Mouse (Mus musculus) lung, adult 2 months (tissue): ENCODE results near the gene Gm29666. TPM values are rescaled to one million over a fixed set of nuclear protein-coding genes. Genes with fewer than 3 reads are reported as not detected.
A peak's percentile ranks its signal among the peaks of the same experiment; 100 is the strongest.

Experiments
- DNase-seq: peaks from one replicate; pipeline ENCODE4 v3.0.0; 2022
- H3K4me1 ChIP-seq: fragments of 200-500 bp; 2 replicates; pipeline ENCODE4 v1.6.1; 2011; ENCODE audit warnings: low read length; ENCODE audit not compliant: control insufficient read depth, insufficient read depth
- H3K4me3 ChIP-seq: fragments of 200-500 bp; replicated peaks from 2 replicates; pipeline ENCODE3; 2011; ENCODE audit warnings: low read depth, mild to moderate bottlenecking, control low read depth, low read length; ENCODE audit errors: extremely low read depth
- CTCF ChIP-seq: fragments of 200-500 bp; IDR thresholded peaks from 2 replicates; pipeline ENCODE4 v1.5.1; 2011; ENCODE audit warnings: mild to moderate bottlenecking, low read length, control low read depth; ENCODE audit not compliant: insufficient read depth
- POLR2A ChIP-seq: fragments of 200-500 bp; IDR thresholded peaks from 2 replicates; pipeline ENCODE4 v1.6.1; 2011; ENCODE audit warnings: low read depth, mild to moderate bottlenecking, control low read depth, low read length, borderline replicate concordance; ENCODE audit errors: extremely low read depth
- WGBS: fragments of 180-500 bp; shearing (Covaris S2); methylation state at CpG from one replicate; pipeline ENCODE4 v1.1.7; 2018; 5-methylcytosine and 5-hydroxymethylcytosine counted together
- polyA plus RNA-seq: library from polyadenylated mRNA; depleted of rRNA; stranded (reverse); fragments of >200 nt; gene quantifications from 2 replicates; pipeline ENCODE4 v1.2.3, GENCODE M21; 2012; rRNA removed

Gm29666 gene
- 0.07 and 0.20 TPM in 2 replicates for polyA plus RNA-seq

DNA sequence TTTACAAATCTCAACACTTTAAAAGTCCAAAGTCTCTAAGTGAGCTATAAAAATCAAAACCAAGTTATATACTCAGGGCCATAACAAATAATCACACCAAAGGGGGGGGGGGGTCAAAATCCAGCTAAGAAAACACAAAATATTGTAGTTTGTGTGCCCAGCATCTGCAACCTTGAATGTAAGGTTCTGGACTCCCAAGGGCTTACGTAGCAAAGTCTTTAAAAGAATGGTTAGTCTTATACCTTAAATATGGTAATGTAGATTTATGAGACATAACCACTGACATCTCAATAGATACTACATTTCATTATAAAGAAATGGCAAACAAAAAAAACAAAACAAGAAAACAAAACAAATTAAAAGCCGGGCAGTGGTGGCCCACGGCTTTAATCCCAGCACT is at the start of gene Gm29666:
Gm29666 (minus strand) TSS at position 101 of the 400 bp plus-strand sequence.
- no peak for TF ChIP-seq CTCF
- TF ChIP-seq POLR2A, result no peak
- WGBS, result 95% methylated on average over 3 of the region's 3 CpGs
- H3K4me1 ChIP-seq, result peaks cover 7% of the 10 kb centered on the region
- H3K4me3 ChIP-seq, result no peak within 1 kb of the TSS
- DNase-seq, result no peak

- 71% methylated on average over 4 of the region's 4 CpGs for WGBS
- Histone ChIP-seq H3K4me3 (no peak overlapping the region), H3K4me1 (no peaks in the 10 kb centered on the region)
- TF ChIP-seq CTCF, result no peak
- TF ChIP-seq POLR2A, result no peak
- DNase-seq, result no peak
These were observed 48.7 kb upstream of the Gm29666 start for GRCm38 (mm10) chr15:84968534-84968933.

GRCm38 (mm10) chr15:84965575-84966360 is 45.9 kb upstream of the Gm29666 start:
- DNase-seq, result peak; percentile 34
- 56% methylated on average over 7 of the region's 7 CpGs for WGBS
- TF ChIP-seq CTCF, result no peak
- H3K4me3 ChIP-seq, result no peak overlapping the region
- no peaks in the 10 kb centered on the region for H3K4me1 ChIP-seq

- 70% methylated on average over 5 of the region's 5 CpGs for WGBS
- DNase-seq, result no peak
- no peak for TF ChIP-seq CTCF
- TF ChIP-seq POLR2A, result no peak
- H3K4me3 ChIP-seq, result no peak overlapping the region
- H3K4me1 ChIP-seq, result no peaks in the 10 kb centered on the region
These were observed 44.9 kb upstream of the Gm29666 start for GRCm38 (mm10) chr15:84964771-84965170.

DNA sequence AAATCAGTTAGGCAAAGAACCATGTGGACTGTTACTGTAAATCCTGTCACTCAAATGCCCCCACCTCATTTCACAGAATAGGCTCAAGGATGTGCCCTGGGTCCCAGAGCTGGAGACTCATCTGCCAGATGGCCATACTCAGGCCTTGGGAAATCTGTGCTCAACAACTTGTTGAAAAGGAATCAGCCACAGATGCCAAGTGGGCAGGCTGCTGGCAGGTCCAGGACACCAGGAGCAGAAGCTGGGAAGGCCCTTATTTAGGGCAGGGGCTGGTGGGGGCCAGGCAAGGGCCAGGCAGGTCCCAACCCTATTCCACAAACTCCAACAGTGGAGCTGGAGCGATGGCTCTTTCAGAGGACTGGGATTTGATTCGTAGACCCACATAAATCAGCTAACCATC is 42.7 kb upstream of the Gm29666 start:
- H3K4me3 ChIP-seq, result no peak overlapping the region
- 89% methylated on average over 2 of the region's 2 CpGs for WGBS
- TF ChIP-seq POLR2A (no peak), CTCF (no peak)
- no peak for DNase-seq
- H3K4me1 ChIP-seq, result no peaks in the 10 kb centered on the region

DNA sequence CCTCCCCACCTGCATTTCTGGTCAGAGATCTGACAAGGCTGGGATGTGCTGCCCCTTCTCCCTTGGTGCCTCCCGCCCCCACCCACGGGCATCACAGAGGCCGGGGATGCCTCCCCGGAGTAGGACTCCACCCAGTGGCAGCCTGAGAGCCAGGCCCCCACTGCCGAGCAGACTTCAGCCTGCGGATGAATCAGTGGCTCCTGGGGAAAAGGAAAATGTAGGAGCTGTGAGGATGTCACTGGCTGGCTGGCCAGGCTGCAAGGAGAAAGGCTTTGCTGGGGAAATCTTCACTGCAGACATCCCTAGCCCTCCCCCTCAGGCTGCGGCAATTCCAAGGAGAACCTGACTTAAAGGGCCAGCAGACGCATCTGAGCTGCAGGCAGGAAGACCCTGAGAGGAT is 40.9 kb upstream of the Gm29666 start:
- 53% methylated on average over 8 of the region's 8 CpGs for WGBS
- no peak for DNase-seq

GRCm38 (mm10) chr15:84959891-84960290 is 40.1 kb upstream of the Gm29666 start:
- no peak for DNase-seq
- no peak overlapping the region for H3K4me3 ChIP-seq
- TF ChIP-seq CTCF, result no peak
- no peak for TF ChIP-seq POLR2A
- H3K4me1 ChIP-seq, result no peaks in the 10 kb centered on the region
- WGBS, result 61% methylated on average over 6 of the region's 6 CpGs

More for the DNA sequence above, 40.9 kb upstream of the Gm29666 start:
- Histone ChIP-seq H3K4me3 (no peak overlapping the region), H3K4me1 (no peaks in the 10 kb centered on the region)
- TF ChIP-seq CTCF (no peak), POLR2A (no peak)

DNA sequence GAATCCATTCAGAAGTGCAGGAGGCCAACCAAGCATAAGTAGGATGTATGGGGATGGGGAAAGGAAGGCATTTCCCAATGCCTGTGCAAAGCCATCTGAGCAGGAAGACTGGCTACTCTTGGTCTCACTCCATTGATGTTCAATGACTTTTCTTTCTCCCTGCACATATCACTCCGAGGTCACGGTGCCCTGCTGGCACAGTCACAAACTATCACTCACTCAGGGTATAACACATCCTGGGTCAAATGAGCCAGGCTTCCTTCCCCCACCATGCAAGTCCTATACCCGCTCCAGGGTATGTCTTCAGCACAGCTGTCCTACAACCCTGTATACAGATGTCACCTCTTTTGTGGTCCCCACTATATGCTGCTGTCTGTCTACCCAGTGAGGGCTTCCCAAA is 38.5 kb upstream of the Gm29666 start:
- no peak for DNase-seq
- WGBS, result 88% methylated on average over 3 of the region's 3 CpGs
- Histone ChIP-seq H3K4me3 (no peak overlapping the region), H3K4me1 (no peaks in the 10 kb centered on the region)
- TF ChIP-seq POLR2A (no peak), CTCF (no peak)

GRCm38 (mm10) chr15:84957851-84958250 is 38.0 kb upstream of the Gm29666 start:
- 66% methylated on average over 3 of the region's 3 CpGs for WGBS
- no peaks in the 10 kb centered on the region for H3K4me1 ChIP-seq
- no peak overlapping the region for H3K4me3 ChIP-seq
- DNase-seq, result no peak
- no peak for TF ChIP-seq CTCF
- no peak for TF ChIP-seq POLR2A

DNA sequence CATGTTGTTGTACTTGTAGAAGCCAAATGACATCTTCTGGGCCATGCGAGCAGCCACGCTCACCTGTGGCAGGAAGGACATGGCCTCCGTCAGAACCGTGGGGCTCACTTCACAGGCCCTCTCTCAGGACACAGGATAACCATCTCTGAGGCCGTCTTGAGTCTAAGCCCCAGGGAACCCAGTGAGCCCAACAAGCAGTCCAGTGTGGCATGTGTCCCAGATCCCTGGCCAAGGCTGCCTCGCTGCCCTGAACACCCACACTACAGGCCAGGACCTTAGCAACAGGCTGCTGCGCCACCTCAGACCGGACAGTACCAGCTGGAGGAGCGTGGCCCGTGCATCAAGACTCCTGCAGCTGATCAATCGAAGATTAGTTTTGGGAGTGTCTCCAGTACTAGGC is 33.4 kb upstream of the Gm29666 start:
- DNase-seq, result no peak
- 92% methylated on average over 11 of the region's 11 CpGs for WGBS
- H3K4me3 ChIP-seq, result no peak overlapping the region
- H3K4me1 ChIP-seq, result no peaks in the 10 kb centered on the region
- TF ChIP-seq CTCF, result no peak
- TF ChIP-seq POLR2A, result no peak
